Mouse (Mus musculus): ENCODE measurements at regions not wholly inside any gene's neighbourhood (a gene's known extent, or its start where the extent isn't known, plus 50 kb on each side); places are given as distances from the start of the nearest gene placed in this dataset.
A peak's percentile ranks its signal among the peaks of the same experiment; 100 is the strongest.

- no peak for DNase-seq
These were observed 137.6 kb upstream of the Zpld1 start for GRCm38 (mm10) chr16:55435139-55435968.

- DNase-seq: peak; percentile 6 to 20
These were observed 124.0 kb upstream of the Zpld1 start for GRCm38 (mm10) chr16:55421569-55422342.

- no peak for DNase-seq
These were observed 123.2 kb upstream of the Zpld1 start for GRCm38 (mm10) chr16:55420876-55421568.

- no peak for DNase-seq
These were observed 121.1 kb upstream of the Zpld1 start for GRCm38 (mm10) chr16:55418871-55419270.

- DNase-seq: no peak
These were observed 103.0 kb upstream of the Zpld1 start for GRCm38 (mm10) chr16:55400818-55401217.

GRCm38 (mm10) chr16:55394864-55395263 is 97.1 kb upstream of the Zpld1 start:
- no peak for DNase-seq

- DNase-seq: no peak
These were observed 92.6 kb upstream of the Zpld1 start for GRCm38 (mm10) chr16:55390400-55390799.

- no peak for DNase-seq
These were observed 82.2 kb upstream of the Zpld1 start for GRCm38 (mm10) chr16:55379996-55380395.

GRCm38 (mm10) chr16:55379189-55379588 is 81.4 kb upstream of the Zpld1 start:
- DNase-seq: no peak

- peak; percentile 6 to 24 for DNase-seq
These were observed 80.9 kb upstream of the Zpld1 start for GRCm38 (mm10) chr16:55378701-55379100.

GRCm38 (mm10) chr16:55375922-55376321 is 78.1 kb upstream of the Zpld1 start:
- no peak for DNase-seq

- DNase-seq: no peak
These were observed 59.9 kb upstream of the Zpld1 start for GRCm38 (mm10) chr16:55357686-55358085.

- no peak for DNase-seq
These were observed 58.3 kb upstream of the Zpld1 start for GRCm38 (mm10) chr16:55356097-55356496.
